Mouse (Mus musculus) lung, embryonic 15.5 days (tissue): ENCODE results near the gene Omp. TPM values are rescaled to one million over a fixed set of nuclear protein-coding genes. Genes with fewer than 3 reads are reported as not detected.

Experiments
- ATAC-seq: fragments of 200-750 bp; cut with Nextera tagmentation; 2 replicates; pipeline ENCODE4 v1.8.0; 2017; ENCODE audit warnings: moderate number of reproducible peaks, borderline replicate concordance; ENCODE audit not compliant: low FRiP score, low TSS enrichment; ENCODE audit errors: extremely low read depth
- H3K27ac ChIP-seq: fragments of 300-500 bp; sonication (generic); 2 replicates; pipeline ENCODE4 v1.5.1; 2015; ENCODE audit warnings: moderate library complexity, mild to moderate bottlenecking, inconsistent platforms
- H3K27me3 ChIP-seq: fragments of 300-500 bp; sonication (generic); 2 replicates; pipeline ENCODE4 v1.6.1; 2015; ENCODE audit warnings: inconsistent platforms
- H3K36me3 ChIP-seq: fragments of 300-500 bp; sonication (generic); 2 replicates; pipeline ENCODE4 v1.6.1; 2015; ENCODE audit warnings: inconsistent platforms
- H3K4me1 ChIP-seq: fragments of 300-500 bp; sonication (generic); 2 replicates; pipeline ENCODE4 v1.6.1; 2015; ENCODE audit warnings: inconsistent platforms
- H3K4me2 ChIP-seq: fragments of 300-500 bp; sonication (generic); 2 replicates; pipeline ENCODE4 v1.6.1; 2015; ENCODE audit warnings: inconsistent platforms, mild to moderate bottlenecking, moderate library complexity
- H3K4me3 ChIP-seq: fragments of 300-500 bp; sonication (generic); 2 replicates; pipeline ENCODE4 v1.5.1; 2015; ENCODE audit warnings: mild to moderate bottlenecking, inconsistent platforms
- H3K9ac ChIP-seq: fragments of 300-500 bp; sonication (generic); 2 replicates; pipeline ENCODE4 v1.6.1; 2015; ENCODE audit warnings: inconsistent platforms
- H3K9me3 ChIP-seq: fragments of 300-500 bp; sonication (generic); 2 replicates; pipeline ENCODE4 v1.6.1; 2016; ENCODE audit warnings: inconsistent platforms
- WGBS: fragments of 180-500 bp; shearing (Covaris S2); methylation state at CpG from one replicate; pipeline ENCODE4 v1.1.7; 2015; 5-methylcytosine and 5-hydroxymethylcytosine counted together
- polyA plus RNA-seq: library from polyadenylated mRNA; unstranded; fragments of >200 nt; fragmentation: Nextera tagmentation; extraction: Ambion mirVana; gene quantifications from 2 replicates; pipeline ENCODE4 v1.2.1, GENCODE M21; 2015

Omp gene
- polyA plus RNA-seq, 1 experiment from 2014 or later = 0.20 TPM

DNA sequence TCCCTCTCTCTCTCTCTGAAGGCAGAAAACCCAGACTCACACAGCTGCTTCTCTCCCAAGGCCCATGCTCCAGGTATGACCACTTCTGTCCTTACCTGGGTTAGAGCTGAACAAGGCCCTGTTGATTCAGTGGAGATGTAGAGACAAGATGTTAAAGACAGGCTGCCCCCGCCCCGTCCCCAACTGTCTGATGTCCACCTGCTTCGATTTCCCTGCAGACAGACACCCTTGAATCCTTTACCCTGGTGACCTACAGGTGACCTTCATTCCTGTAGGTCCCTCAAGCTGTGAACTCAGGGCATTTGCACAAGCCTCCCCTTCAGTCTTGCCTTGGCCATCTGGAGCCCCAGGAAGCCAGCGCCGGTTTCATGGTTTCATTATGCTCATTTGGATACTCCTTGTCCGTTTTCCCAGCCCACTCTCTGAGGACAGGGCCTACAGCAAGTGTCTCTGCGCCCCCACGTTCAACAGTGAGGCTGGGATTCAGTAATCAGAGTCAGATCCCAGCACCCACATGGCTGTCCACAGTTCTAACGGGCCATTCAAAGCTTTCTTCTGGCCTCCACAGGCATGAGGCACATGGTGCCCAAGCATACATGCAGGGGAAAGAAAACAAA is 19.2 kb upstream of the Omp start:
- 77% methylated on average over 9 of the region's 9 CpGs for WGBS
- no peak overlapping the region for H3K9ac ChIP-seq

GRCm38 (mm10) chr7:98163700-98164099 is 18.4 kb upstream of the Omp start:
- H3K9me3 ChIP-seq = no peaks in the 10 kb centered on the region
- H3K27me3 ChIP-seq = no peaks in the 10 kb centered on the region
- no peak overlapping the region for H3K4me3 ChIP-seq
- H3K36me3 ChIP-seq = no peaks in the 10 kb centered on the region
- 30% methylated on average over 3 of the region's 3 CpGs for WGBS
- H3K27ac ChIP-seq = no peak overlapping the region
- no peak overlapping the region for H3K4me2 ChIP-seq
- ATAC-seq = no peak
- H3K9ac ChIP-seq = no peak overlapping the region
- peaks cover 62% of the 10 kb centered on the region for H3K4me1 ChIP-seq

More for the DNA sequence above, 19.2 kb upstream of the Omp start:
- peaks cover 54% of the 10 kb centered on the region for H3K4me1 ChIP-seq
- no peak for ATAC-seq
- H3K4me2 ChIP-seq = no peak overlapping the region
- no peaks in the 10 kb centered on the region for H3K27me3 ChIP-seq
- H3K36me3 ChIP-seq = no peaks in the 10 kb centered on the region
- H3K9me3 ChIP-seq = no peaks in the 10 kb centered on the region
- H3K27ac ChIP-seq = peak overlapping the region; percentile 82
- no peak overlapping the region for H3K4me3 ChIP-seq

DNA sequence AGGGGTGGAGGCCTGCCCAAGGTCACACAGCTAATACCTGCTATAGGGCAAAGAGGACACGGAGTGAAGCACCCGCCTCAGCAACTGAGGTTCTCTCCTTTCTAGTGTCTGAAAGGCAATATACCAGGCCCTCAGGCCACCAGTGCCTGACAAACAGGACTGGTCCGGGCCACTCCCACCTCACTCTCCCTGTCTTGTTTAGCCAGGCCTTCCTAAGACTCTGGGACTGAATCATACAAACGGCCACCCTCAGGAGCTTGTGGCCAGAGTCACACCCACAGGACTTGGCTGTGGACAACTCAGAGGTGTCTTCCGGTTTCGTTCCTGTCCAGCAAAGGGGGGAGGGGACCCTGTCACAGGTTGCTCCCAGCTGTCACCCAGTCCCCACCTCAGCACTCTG is 16.9 kb upstream of the Omp start:
- 0 out of 2 replicates have a peak overlapping the region, but pooled peaks have one; percentile 79 for H3K27ac ChIP-seq
- no peak overlapping the region for H3K4me3 ChIP-seq
- no peaks in the 10 kb centered on the region for H3K9me3 ChIP-seq
- H3K27me3 ChIP-seq = no peaks in the 10 kb centered on the region
- no peak for ATAC-seq
- H3K9ac ChIP-seq = no peak overlapping the region
- peaks cover 76% of the 10 kb centered on the region for H3K4me1 ChIP-seq
- no peaks in the 10 kb centered on the region for H3K36me3 ChIP-seq
- 58% methylated on average over 6 of the region's 6 CpGs for WGBS
- H3K4me2 ChIP-seq = no peak overlapping the region

DNA sequence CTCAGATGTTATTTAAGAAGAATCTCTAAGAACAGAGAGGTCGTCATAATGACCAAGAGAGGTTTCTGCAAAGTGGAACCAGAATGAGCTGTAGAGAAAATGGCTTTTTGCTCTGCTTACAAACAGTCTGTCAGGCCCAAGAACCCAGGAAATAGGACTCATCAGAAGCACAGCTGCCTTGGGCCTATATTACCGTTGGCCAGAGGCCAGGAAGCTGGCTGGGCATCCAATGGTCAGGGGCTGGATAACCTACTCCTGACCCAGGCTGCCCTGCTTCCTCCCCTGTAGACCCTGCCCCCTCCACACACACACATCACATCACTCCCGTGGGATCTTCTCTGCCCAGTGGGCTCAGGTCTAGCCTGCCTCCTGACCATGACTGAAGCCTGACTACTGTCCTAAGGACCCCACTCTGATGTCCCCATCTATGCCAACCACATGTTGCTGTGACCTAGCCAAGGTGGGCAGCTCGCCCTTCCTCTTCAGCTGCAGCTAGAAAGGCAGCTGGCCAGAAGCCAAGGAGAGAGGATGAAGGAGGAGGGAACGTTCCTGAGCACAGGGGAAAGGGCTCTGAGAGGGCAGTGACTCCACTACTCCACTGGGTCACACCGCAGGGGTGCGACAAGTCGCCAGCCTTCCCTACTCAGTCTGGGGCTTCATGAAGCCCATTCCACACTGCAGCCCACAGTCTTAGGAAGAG is 14.9 kb upstream of the Omp start:
- Histone ChIP-seq H3K36me3 (no peaks in the 10 kb centered on the region), H3K4me2 (no peak overlapping the region; the same call in 1 of the 2 replicates), H3K4me3 (no peak overlapping the region), H3K9ac (no peak overlapping the region), H3K27ac (peak overlapping the region; percentile 79), H3K9me3 (no peaks in the 10 kb centered on the region), H3K27me3 (no peaks in the 10 kb centered on the region), H3K4me1 (peaks cover 86% of the 10 kb centered on the region)
- ATAC-seq = no peak
- 11% methylated on average over 8 of the region's 8 CpGs for WGBS

GRCm38 (mm10) chr7:98158481-98158880 is 13.2 kb upstream of the Omp start:
- 30% methylated on average over 6 of the region's 8 CpGs for WGBS
- no peaks in the 10 kb centered on the region for H3K36me3 ChIP-seq
- no peaks in the 10 kb centered on the region for H3K27me3 ChIP-seq
- no peaks in the 10 kb centered on the region for H3K9me3 ChIP-seq
- ATAC-seq = peak; percentile 40; the same call in 1 of the 2 replicates
- H3K4me2 ChIP-seq = peak overlapping the region; percentile 16; the same call in 1 of the 2 replicates
- no peak overlapping the region for H3K9ac ChIP-seq
- H3K4me3 ChIP-seq = no peak overlapping the region
- H3K27ac ChIP-seq = peak overlapping the region; percentile 79
- H3K4me1 ChIP-seq = peaks cover 72% of the 10 kb centered on the region

DNA sequence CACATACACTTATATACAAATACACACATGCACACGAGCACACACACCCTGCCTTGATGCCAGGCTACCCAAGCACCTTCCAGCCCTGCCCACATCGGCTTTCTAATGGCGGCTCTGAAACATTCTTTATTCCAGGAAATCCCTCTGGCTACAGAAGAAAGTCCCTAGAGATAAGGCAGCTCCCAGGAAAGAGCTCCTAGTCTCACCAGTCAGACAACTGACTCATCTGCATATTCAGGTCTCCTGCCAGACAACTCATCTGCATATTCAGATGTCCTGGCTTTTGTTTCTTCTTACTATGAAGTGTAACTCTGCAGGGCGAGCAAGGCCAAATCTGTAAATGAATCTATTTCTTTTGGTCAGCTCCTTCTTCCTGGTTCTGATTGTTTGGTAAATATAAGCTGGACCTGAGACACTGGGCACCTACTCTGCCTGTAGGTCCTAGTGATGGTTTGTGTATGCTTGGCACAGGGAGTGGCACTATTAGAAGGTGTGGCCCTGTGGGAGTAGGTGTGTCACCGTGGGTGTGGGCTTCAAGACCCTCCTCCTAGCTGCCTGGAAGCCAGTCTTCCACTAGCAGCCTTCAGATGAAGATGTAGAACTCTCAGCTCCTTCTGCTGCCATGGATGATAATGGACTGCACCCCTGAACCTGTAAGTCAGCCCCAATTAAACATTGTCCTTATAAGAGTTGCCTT is 12.5 kb upstream of the Omp start:
- Histone ChIP-seq H3K9me3 (no peaks in the 10 kb centered on the region), H3K27ac (peak overlapping the region; percentile 79), H3K4me3 (no peak overlapping the region), H3K27me3 (no peaks in the 10 kb centered on the region), H3K4me2 (peak overlapping the region; percentile 16; the same call in 1 of the 2 replicates), H3K36me3 (no peaks in the 10 kb centered on the region), H3K9ac (no peak overlapping the region), H3K4me1 (peaks cover 69% of the 10 kb centered on the region)
- ATAC-seq = no peak
- WGBS = 37% methylated on average over 5 of the region's 5 CpGs

- H3K27ac ChIP-seq = peak overlapping the region; percentile 79
- WGBS = 42% methylated on average over 3 of the region's 3 CpGs
- ATAC-seq = no peak
- H3K4me3 ChIP-seq = no peak overlapping the region
- H3K9me3 ChIP-seq = no peaks in the 10 kb centered on the region
- H3K27me3 ChIP-seq = no peaks in the 10 kb centered on the region
- peaks cover 55% of the 10 kb centered on the region for H3K4me1 ChIP-seq
- H3K9ac ChIP-seq = no peak overlapping the region
- no peak overlapping the region for H3K4me2 ChIP-seq
- no peaks in the 10 kb centered on the region for H3K36me3 ChIP-seq
These were observed 11.0 kb upstream of the Omp start for GRCm38 (mm10) chr7:98156280-98156665.

DNA sequence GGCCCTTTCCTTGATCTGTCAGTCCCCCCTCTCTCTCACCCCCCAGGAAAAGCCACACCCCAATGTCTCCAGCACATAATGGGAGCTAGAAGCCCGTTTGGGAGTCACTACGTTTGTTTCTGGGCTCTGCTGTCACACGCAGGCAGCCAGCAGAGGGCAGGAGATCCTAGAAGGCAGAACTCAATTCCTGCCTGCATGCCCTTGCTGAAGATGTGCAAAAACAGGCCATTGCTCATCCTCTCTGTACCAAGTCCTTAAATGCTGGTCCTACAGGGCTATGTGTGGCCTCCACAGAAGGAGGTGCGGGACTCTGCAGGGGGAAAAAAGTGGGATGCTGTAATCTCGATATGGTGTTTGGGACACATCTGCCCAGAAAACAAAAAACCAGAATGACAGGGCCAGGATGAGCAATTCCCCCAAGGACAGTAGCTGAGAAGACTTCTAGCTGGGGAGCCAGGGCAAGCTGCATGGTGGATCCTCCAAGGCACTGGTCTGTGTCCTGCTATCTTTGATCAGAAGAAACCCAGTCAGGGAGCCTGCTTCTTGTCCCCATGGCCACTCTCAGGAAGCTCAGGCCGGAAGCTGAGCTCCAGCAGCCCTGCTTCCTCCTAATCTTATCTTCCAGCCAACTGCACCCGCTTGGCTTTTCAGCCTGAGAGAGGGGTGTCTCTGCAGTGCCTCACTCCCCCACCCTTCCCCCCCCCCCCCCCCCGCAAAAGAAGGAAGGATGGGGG is 10.4 kb upstream of the Omp start:
- H3K27ac ChIP-seq = peak overlapping the region; percentile 48; the same call in 1 of the 2 replicates
- no peaks in the 10 kb centered on the region for H3K36me3 ChIP-seq
- H3K9ac ChIP-seq = no peak overlapping the region
- H3K4me3 ChIP-seq = no peak overlapping the region
- no peaks in the 10 kb centered on the region for H3K9me3 ChIP-seq
- no peaks in the 10 kb centered on the region for H3K27me3 ChIP-seq
- no peak overlapping the region for H3K4me2 ChIP-seq
- 21% methylated on average over 7 of the region's 8 CpGs for WGBS
- H3K4me1 ChIP-seq = peaks cover 49% of the 10 kb centered on the region
- no peak for ATAC-seq

DNA sequence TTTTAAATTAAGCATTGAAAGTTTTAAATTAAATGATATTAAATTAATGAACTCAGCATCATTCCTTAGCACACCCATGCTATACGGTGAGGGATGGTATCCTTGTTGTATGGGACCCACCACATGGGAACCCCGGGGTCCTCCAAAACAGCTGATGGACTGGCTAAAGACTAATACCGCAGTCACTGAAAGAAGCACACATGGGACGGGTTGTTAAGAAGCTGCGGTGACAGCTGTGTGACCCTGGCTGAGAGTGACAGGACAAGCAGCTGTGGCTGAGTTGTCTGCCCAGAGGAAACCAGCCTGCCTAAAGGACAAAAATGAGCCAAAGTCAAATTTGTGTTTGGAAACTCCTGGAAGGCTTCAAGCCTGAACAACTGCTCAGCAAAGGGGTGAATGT is 8.6 kb upstream of the Omp start:
- H3K36me3 ChIP-seq = no peaks in the 10 kb centered on the region
- H3K9ac ChIP-seq = no peak overlapping the region
- peaks cover 31% of the 10 kb centered on the region for H3K4me1 ChIP-seq
- WGBS = 57% methylated on average over 5 of the region's 5 CpGs
- H3K27me3 ChIP-seq = no peaks in the 10 kb centered on the region
- H3K27ac ChIP-seq = no peak overlapping the region
- H3K9me3 ChIP-seq = no peaks in the 10 kb centered on the region
- no peak overlapping the region for H3K4me2 ChIP-seq
- H3K4me3 ChIP-seq = no peak overlapping the region
- ATAC-seq = no peak

DNA sequence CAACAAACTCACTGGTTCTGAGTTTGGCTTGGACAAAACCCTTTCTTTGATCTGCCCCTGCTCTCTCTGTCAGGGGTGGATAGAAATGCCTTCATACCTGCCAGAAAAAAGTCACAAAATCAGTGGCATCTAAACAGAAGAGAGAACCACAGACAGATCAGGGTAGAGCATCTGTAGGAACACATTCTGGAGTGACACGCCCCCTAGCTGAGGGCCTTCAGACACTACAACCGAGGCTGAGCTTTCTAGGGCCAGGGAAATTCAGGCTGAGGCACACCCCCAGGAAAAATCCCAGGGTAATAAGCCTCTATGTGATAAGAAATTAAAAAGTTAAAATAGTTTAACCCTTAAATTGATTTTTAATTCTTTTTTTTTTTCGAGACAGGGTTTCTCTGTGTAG is 8.0 kb upstream of the Omp start:
- Histone ChIP-seq H3K4me3 (no peak overlapping the region), H3K9me3 (no peaks in the 10 kb centered on the region), H3K36me3 (no peaks in the 10 kb centered on the region), H3K4me1 (peaks cover 25% of the 10 kb centered on the region), H3K27me3 (no peaks in the 10 kb centered on the region), H3K9ac (no peak overlapping the region), H3K4me2 (no peak overlapping the region), H3K27ac (no peak overlapping the region)
- 48% methylated on average over 3 of the region's 3 CpGs for WGBS
- no peak for ATAC-seq

DNA sequence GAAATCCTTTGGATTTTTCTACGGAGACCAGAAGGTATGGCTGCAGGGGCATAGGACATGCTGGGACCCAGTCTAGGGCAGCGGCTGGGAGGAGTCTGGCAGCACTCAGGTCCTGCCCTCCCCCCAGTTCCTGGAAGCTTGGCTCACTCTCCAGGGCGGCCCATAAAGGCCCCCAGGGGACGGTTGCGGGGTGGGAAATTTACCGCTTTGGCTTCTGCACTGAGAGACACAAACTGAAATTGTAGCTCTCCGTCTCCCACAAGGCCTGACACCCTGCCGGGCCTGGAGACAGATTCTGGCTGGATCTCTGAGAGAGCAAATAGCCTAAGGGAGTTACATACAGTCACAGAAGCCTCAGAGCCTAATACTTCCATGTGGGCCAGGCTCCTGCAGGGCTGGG is 7.1 kb upstream of the Omp start:
- H3K9me3 ChIP-seq = no peaks in the 10 kb centered on the region
- no peaks in the 10 kb centered on the region for H3K36me3 ChIP-seq
- ATAC-seq = no peak
- no peak overlapping the region for H3K27ac ChIP-seq
- peaks cover 16% of the 10 kb centered on the region for H3K4me1 ChIP-seq
- no peak overlapping the region for H3K4me2 ChIP-seq
- H3K4me3 ChIP-seq = no peak overlapping the region
- WGBS = 54% methylated on average over 8 of the region's 8 CpGs
- H3K9ac ChIP-seq = no peak overlapping the region
- no peaks in the 10 kb centered on the region for H3K27me3 ChIP-seq
